Mouse (Mus musculus) thymus, adult 2 months (tissue): ENCODE results near the gene Atad3a.

Source experiments
- CTCF ChIP-seq: fragments of 200-500 bp; IDR thresholded peaks from 2 replicates; pipeline ENCODE4 v1.5.1; 2012; ENCODE audit warnings: mild to moderate bottlenecking, control low read depth, low read length, moderate library complexity, borderline replicate concordance; ENCODE audit not compliant: control insufficient read depth, poor library complexity, insufficient read depth; ENCODE audit errors: extremely low read depth
- POLR2A ChIP-seq: fragments of 200-500 bp; IDR thresholded peaks from 2 replicates; pipeline ENCODE4 v1.6.1; 2012; ENCODE audit warnings: mild to moderate bottlenecking, low read length, control low read depth, moderate library complexity; ENCODE audit not compliant: control insufficient read depth, poor library complexity, insufficient read depth; ENCODE audit errors: extremely low read depth

DNA sequence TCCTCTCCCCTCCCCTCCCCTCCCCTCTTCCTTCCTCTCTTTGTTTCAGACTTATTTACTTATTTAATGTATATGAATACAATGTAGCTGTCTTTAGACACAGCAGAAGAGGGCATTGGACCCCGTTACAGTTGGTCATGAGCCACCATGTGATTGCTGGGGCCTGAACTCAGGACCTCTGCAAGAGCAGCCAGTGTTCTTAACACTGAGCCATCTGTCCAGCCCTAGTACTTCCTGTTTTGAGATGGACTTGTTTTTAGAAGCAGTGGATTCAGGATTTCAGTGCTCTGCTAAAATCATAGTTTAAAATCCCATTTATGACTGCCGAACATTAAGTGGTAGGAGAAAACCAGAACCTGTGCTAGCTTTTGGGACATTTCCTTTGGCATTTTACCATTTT lies 52.3 kb downstream of the Atad3a start:
- TF ChIP-seq CTCF (no peak), POLR2A (no peak)
